Mouse (Mus musculus): ENCODE results near the gene Gtf2f1. TPM values are rescaled to one million over a fixed set of nuclear protein-coding genes. Genes with fewer than 3 reads are reported as not detected.

Gene Gtf2f1
- polyA plus RNA-seq, 1 experiment from 2014 or later: 55.4 TPM

DNA sequence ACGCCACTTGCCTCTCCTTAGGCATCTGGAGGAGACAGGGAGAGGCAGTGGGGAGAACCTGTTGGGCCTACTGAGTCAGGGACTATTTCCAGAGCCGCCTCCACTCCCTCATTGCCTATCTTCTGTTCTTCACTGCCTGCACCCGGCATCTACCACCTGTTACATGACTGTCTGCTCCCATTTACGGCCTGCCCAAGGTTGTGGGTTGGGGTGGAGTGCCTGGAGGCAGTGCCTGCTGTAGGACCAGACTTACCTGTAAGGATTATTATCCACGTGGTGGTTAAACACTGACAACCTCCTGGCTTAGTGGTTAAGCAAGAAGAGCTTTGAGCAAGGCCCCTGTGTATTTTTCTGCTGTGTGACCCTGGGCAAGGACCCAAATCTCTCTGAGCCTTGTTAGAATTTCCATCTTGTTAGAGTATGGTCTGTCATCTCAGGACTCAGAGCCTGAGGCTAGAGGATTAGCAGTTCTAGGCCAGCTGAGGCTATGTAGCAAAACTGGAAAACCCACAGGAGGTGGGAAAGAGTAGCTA is 36.3 kb downstream of the Gtf2f1 start:
- H3K9ac ChIP-seq (ENCODE audit: low read depth, low read length): no peak overlapping the region
- H3K4me2 ChIP-seq (ENCODE audit: low read depth, low read length): no peak overlapping the region
- H3K27ac ChIP-seq (replicated peaks; ENCODE audit: low read depth, low read length): no peak overlapping the region
- H3K9me3 ChIP-seq (ENCODE audit: control insufficient read depth, low read length): no peaks in the 10 kb centered on the region
- DNase-seq (ENCODE audit: low spot score): no peak
- H3K4me1 ChIP-seq (ENCODE audit: control insufficient read depth, insufficient read depth, low read length): no peaks in the 10 kb centered on the region
- no peak overlapping the region for H3K4me3 ChIP-seq (ENCODE audit: low read depth, low read length)
- no peaks in the 10 kb centered on the region for H3K36me3 ChIP-seq (ENCODE audit: control insufficient read depth, insufficient read depth, low read length)
- ATAC-seq (ENCODE audit: low read depth): no peak
- 0 out of 2 replicates have a peak, but pooled peaks cover 3% of the 10 kb centered on the region for H3K27me3 ChIP-seq (replicated peaks; ENCODE audit: control insufficient read depth, insufficient read depth, low read length)
- WGBS: 72% methylated on average over 5 of the region's 5 CpGs

DNA sequence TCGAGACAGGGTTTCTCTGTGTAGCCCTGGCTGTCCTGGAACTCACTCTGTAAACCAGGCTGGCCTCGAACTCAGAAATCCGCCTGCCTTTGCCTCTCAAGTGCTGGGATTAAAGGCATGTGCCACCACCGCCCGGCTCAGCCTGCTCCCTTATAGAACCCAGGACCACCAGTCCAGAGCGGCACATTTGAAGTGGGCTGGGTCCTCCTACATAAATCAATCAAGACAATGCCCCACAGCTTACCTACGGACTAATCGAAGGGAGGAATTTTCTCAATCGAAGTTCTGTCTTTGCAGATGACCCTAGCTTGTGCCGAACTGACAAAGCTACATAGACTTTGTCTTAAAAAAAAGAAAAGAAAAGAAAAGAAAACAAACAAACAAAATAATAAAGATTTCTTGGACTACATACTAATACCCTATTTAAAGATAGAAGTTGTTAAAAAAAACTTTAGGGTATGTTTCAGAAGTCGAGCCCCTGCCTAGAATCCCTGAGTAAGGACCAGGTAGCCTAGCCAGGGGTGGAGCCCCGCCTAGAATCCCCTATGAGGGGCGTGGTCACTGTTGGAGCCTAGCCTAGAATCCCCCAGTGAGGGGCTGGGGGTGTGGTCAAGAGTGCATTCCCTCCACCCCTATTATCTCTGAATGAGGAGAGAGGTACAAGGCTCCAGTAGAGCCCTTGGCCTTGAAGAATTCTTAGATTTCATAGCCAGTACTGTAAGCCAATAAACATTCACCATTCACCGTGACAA is 37.0 kb downstream of the Gtf2f1 start:
- no peak for DNase-seq (ENCODE audit: low spot score)
- Histone ChIP-seq H3K27ac (replicated peaks; ENCODE audit: low read depth, low read length) (no peak overlapping the region), H3K9ac (ENCODE audit: low read depth, low read length) (no peak overlapping the region), H3K4me2 (ENCODE audit: low read depth, low read length) (no peak overlapping the region), H3K36me3 (ENCODE audit: control insufficient read depth, insufficient read depth, low read length) (no peaks in the 10 kb centered on the region), H3K4me3 (ENCODE audit: low read depth, low read length) (no peak overlapping the region), H3K9me3 (ENCODE audit: control insufficient read depth, low read length) (no peaks in the 10 kb centered on the region), H3K4me1 (ENCODE audit: control insufficient read depth, insufficient read depth, low read length) (no peaks in the 10 kb centered on the region), H3K27me3 (replicated peaks; ENCODE audit: control insufficient read depth, insufficient read depth, low read length) (0 out of 2 replicates have a peak, but pooled peaks cover 6% of the 10 kb centered on the region)
- 66% methylated on average over 13 of the region's 14 CpGs for WGBS
- ATAC-seq (ENCODE audit: low read depth): no peak; the same call in 1 of the 2 replicates

DNA sequence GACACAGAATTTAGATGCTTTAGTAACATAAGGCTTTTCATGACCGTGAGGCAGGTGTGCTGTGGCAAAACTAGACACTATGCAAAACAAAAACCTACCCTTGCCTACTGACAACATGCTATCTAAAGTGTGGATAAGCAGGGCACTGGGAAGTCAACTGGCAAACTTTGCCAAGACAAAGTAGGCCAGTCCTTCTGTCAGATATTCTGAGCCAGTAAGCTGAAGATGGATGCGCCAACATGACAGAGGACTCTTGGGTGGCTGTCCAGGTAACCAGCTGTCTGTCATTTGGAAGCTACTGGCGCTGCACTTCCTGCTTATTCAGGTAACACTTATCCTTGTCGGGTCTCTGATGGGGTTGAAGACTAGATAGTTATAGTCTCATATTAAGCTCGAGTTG is 41.0 kb downstream of the Gtf2f1 start:
- 57% methylated on average over 5 of the region's 5 CpGs for WGBS
- Histone ChIP-seq H3K4me1 (ENCODE audit: control insufficient read depth, insufficient read depth, low read length) (no peaks in the 10 kb centered on the region), H3K9ac (ENCODE audit: low read depth, low read length) (no peak overlapping the region), H3K4me3 (ENCODE audit: low read depth, low read length) (no peak overlapping the region), H3K27me3 (replicated peaks; ENCODE audit: control insufficient read depth, insufficient read depth, low read length) (0 out of 2 replicates have a peak, but pooled peaks cover 6% of the 10 kb centered on the region), H3K36me3 (ENCODE audit: control insufficient read depth, insufficient read depth, low read length) (no peaks in the 10 kb centered on the region), H3K4me2 (ENCODE audit: low read depth, low read length) (no peak overlapping the region), H3K27ac (replicated peaks; ENCODE audit: low read depth, low read length) (no peak overlapping the region), H3K9me3 (ENCODE audit: control insufficient read depth, low read length) (no peaks in the 10 kb centered on the region)
- no peak for ATAC-seq (ENCODE audit: low read depth)
- no peak for DNase-seq (ENCODE audit: low spot score)

DNA sequence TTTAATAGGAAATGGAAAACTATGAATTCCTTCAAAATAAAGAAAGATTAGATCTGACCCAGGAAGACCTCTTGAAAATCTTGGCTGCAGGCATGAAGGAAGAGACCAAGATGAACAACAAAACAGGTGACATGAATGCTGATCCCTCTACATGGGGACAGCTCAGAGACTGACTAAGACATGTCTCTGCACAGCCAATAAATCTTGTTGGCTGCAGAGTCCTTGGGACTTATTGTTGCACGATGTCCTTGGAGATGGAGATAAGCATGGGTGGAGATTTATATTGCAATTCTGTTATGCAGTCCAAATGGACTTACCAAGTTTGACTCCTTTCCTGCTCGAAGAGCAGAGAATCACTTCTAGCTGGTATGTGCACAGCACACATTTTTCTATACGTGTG is 41.8 kb downstream of the Gtf2f1 start:
- no peaks in the 10 kb centered on the region for H3K4me1 ChIP-seq (ENCODE audit: control insufficient read depth, insufficient read depth, low read length)
- no peak overlapping the region for H3K4me3 ChIP-seq (ENCODE audit: low read depth, low read length)
- no peak overlapping the region for H3K27ac ChIP-seq (replicated peaks; ENCODE audit: low read depth, low read length)
- no peak overlapping the region for H3K9ac ChIP-seq (ENCODE audit: low read depth, low read length)
- H3K9me3 ChIP-seq (ENCODE audit: control insufficient read depth, low read length): no peaks in the 10 kb centered on the region
- 0 out of 2 replicates have a peak, but pooled peaks cover 6% of the 10 kb centered on the region for H3K27me3 ChIP-seq (replicated peaks; ENCODE audit: control insufficient read depth, insufficient read depth, low read length)
- DNase-seq (ENCODE audit: low spot score) (no peak), ATAC-seq (ENCODE audit: low read depth) (no peak)
- no peak overlapping the region for H3K4me2 ChIP-seq (ENCODE audit: low read depth, low read length)
- H3K36me3 ChIP-seq (ENCODE audit: control insufficient read depth, insufficient read depth, low read length): no peaks in the 10 kb centered on the region
- WGBS: 69% methylated on average over 3 of the region's 3 CpGs

DNA sequence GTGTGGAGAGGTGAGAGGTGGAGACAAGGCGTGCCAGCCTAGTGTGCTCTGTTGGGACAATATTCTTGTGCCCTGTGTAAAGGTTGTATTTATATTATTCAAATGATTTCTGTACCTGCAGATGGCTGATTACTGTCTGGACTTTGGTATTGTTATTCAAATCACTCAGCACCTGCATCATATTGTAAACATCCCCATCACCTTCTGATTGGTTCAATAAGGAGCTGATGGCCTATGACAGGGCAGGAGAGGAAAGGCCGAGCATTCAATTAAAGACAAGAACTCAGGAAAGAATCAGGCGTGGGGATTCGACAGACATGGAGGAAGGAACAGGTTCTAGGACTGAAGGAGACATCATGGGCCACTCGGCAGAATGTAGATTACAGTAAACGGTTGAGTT is 47.4 kb downstream of the Gtf2f1 start:
- Histone ChIP-seq H3K4me1 (ENCODE audit: control insufficient read depth, insufficient read depth, low read length) (no peaks in the 10 kb centered on the region), H3K4me3 (ENCODE audit: low read depth, low read length) (no peak overlapping the region), H3K27ac (replicated peaks; ENCODE audit: low read depth, low read length) (no peak overlapping the region), H3K27me3 (replicated peaks; ENCODE audit: control insufficient read depth, insufficient read depth, low read length) (no peaks in the 10 kb centered on the region), H3K4me2 (ENCODE audit: low read depth, low read length) (no peak overlapping the region), H3K9me3 (ENCODE audit: control insufficient read depth, low read length) (no peaks in the 10 kb centered on the region), H3K36me3 (ENCODE audit: control insufficient read depth, insufficient read depth, low read length) (no peaks in the 10 kb centered on the region), H3K9ac (ENCODE audit: low read depth, low read length) (no peak overlapping the region)
- ATAC-seq (ENCODE audit: low read depth) (no peak), DNase-seq (ENCODE audit: low spot score) (no peak)
- WGBS: 78% methylated on average over 6 of the region's 6 CpGs

DNA sequence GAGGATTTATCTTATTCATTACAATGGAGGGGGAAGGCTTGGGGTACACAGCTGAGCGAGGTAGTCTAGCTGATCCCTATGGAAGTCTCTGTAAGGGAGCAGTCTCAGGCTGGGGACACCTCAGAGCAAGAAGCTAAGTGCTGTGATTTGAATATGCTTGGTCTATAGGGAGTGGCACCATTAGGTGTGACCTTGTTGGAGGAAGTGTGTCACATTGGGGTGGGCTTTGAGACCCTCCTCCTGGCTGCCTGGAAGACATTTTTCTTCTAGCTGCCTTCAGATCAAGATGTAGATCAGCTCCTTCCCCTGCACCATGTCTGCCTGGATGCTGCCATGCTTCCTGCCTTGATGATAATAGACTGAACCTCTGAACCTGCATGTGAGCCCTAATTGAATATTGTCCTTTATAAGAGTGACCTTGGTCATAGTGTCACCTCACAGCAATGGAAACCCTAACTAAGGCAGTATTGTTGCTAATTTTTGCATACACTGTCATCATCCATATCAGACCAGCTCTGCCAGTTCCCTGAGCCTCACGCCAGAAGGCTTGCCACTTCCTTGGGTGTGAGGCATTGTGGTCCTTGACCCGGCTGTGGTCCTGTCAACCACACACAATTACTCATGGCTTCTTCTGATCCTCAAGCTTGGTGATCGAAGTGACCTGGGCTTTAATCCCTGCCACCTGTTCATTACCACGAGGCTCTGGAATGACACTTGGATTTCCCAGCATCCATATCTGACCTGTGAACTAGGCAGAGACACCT is 48.3 kb downstream of the Gtf2f1 start:
- Histone ChIP-seq H3K27me3 (replicated peaks; ENCODE audit: control insufficient read depth, insufficient read depth, low read length) (no peaks in the 10 kb centered on the region), H3K4me1 (ENCODE audit: control insufficient read depth, insufficient read depth, low read length) (no peaks in the 10 kb centered on the region), H3K9ac (ENCODE audit: low read depth, low read length) (no peak overlapping the region), H3K36me3 (ENCODE audit: control insufficient read depth, insufficient read depth, low read length) (no peaks in the 10 kb centered on the region), H3K4me3 (ENCODE audit: low read depth, low read length) (no peak overlapping the region), H3K4me2 (ENCODE audit: low read depth, low read length) (no peak overlapping the region), H3K27ac (replicated peaks; ENCODE audit: low read depth, low read length) (no peak overlapping the region), H3K9me3 (ENCODE audit: control insufficient read depth, low read length) (no peaks in the 10 kb centered on the region)
- WGBS: 73% methylated on average over 5 of the region's 5 CpGs
- DNase-seq (ENCODE audit: low spot score): no peak
- ATAC-seq (ENCODE audit: low read depth): no peak

DNA sequence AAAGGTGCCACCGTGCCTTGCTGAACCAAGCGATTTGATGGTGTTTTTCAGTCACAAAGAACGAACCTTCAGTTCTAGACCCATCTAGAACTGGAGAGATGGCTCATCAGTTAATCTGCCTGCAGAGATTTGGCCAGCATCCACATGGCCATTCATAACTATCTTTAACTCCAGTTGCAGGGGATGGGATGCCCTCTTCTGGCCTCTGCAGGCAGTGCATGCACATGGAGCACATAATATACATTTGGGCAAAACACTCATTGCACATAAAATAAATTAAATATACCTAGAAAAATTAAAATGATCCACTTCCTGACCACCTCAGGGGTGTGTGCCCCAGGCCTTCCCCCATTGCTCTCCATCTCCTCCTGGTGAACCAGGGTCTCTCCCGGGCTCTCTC is 49.2 kb downstream of the Gtf2f1 start:
- ATAC-seq (ENCODE audit: low read depth): no peak
- no peak overlapping the region for H3K4me3 ChIP-seq (ENCODE audit: low read depth, low read length)
- no peaks in the 10 kb centered on the region for H3K36me3 ChIP-seq (ENCODE audit: control insufficient read depth, insufficient read depth, low read length)
- H3K4me1 ChIP-seq (ENCODE audit: control insufficient read depth, insufficient read depth, low read length): no peaks in the 10 kb centered on the region
- no peaks in the 10 kb centered on the region for H3K9me3 ChIP-seq (ENCODE audit: control insufficient read depth, low read length)
- DNase-seq (ENCODE audit: low spot score): no peak
- no peak overlapping the region for H3K4me2 ChIP-seq (ENCODE audit: low read depth, low read length)
- H3K27ac ChIP-seq (replicated peaks; ENCODE audit: low read depth, low read length): no peak overlapping the region
- no peaks in the 10 kb centered on the region for H3K27me3 ChIP-seq (replicated peaks; ENCODE audit: control insufficient read depth, insufficient read depth, low read length)
- WGBS: 96% methylated on average over 4 of the region's 4 CpGs
- no peak overlapping the region for H3K9ac ChIP-seq (ENCODE audit: low read depth, low read length)

DNA sequence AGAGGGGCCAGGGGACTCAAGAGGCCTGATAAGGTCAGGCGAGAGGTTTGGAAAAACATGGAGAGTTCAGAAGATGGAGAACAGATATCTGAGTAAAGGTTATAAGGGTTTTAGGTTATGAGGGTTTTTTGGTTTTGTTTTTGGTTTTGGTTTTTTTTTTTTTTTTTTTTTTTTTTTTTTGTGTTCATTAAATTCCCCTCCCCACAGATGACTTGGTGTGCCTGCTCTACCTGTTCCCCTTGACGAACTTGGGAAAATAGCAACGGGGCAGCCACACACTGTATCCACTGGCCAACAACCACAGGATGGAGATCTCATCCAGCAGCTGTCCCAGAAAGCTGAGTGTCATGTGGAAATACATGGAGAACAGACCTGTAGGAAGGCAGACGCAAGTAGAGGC is 52.4 kb downstream of the Gtf2f1 start:
- Histone ChIP-seq H3K36me3 (ENCODE audit: control insufficient read depth, insufficient read depth, low read length) (no peaks in the 10 kb centered on the region), H3K4me2 (ENCODE audit: low read depth, low read length) (no peak overlapping the region), H3K4me3 (ENCODE audit: low read depth, low read length) (no peak overlapping the region), H3K9me3 (ENCODE audit: control insufficient read depth, low read length) (no peaks in the 10 kb centered on the region), H3K27me3 (replicated peaks; ENCODE audit: control insufficient read depth, insufficient read depth, low read length) (no peaks in the 10 kb centered on the region), H3K9ac (ENCODE audit: low read depth, low read length) (no peak overlapping the region), H3K4me1 (ENCODE audit: control insufficient read depth, insufficient read depth, low read length) (no peaks in the 10 kb centered on the region), H3K27ac (replicated peaks; ENCODE audit: low read depth, low read length) (no peak overlapping the region)
- no peak for ATAC-seq (ENCODE audit: low read depth)
- DNase-seq (ENCODE audit: low spot score): no peak
- WGBS: 68% methylated on average over 4 of the region's 4 CpGs
